Mouse (Mus musculus) CH12.LX (cell line): Measurements from ENCODE around the gene Trappc5. TPM values are rescaled to one million over a fixed set of nuclear protein-coding genes. Genes with fewer than 3 reads are reported as not detected.

Experiments used
- DNase-seq: peaks from one replicate; pipeline ENCODE4 v3.0.0-alpha.2; 2013; ENCODE audit errors: extremely low read depth
- H3K27ac ChIP-seq: 2 replicates; pipeline ENCODE4 v1.5.1; 2012; ENCODE audit warnings: low read depth, mild to moderate bottlenecking, control low read depth, moderate library complexity; ENCODE audit not compliant: insufficient read depth
- H3K27me3 ChIP-seq: replicated peaks from 2 replicates; pipeline ENCODE3; 2012; ENCODE audit warnings: inconsistent platforms
- H3K36me3 ChIP-seq, 2 experiments: replicated peaks in 1 of 2; 2 replicates each; pipeline versions ENCODE3 to v1.6.1; 2012; ENCODE audit warnings: inconsistent platforms in 1 of 2, low read length in 1 of 2, mild to moderate bottlenecking in 1 of 2, mixed read lengths in 1 of 2, moderate library complexity in 1 of 2; ENCODE audit not compliant: control insufficient read depth in 1 of 2, insufficient read depth in 1 of 2
- H3K4me1 ChIP-seq, 2 experiments: 2 replicates each; pipeline ENCODE4 v1.6.1; 2012; ENCODE audit warnings: inconsistent platforms in 1 of 2, moderate library complexity in 1 of 2; ENCODE audit not compliant: insufficient read depth in 2 of 2, control insufficient read depth in 1 of 2
- H3K4me2 ChIP-seq: 2 replicates; pipeline ENCODE4 v1.6.1; 2012; ENCODE audit warnings: low read depth, mild to moderate bottlenecking, control low read depth; ENCODE audit not compliant: poor library complexity, insufficient read depth, severe bottlenecking
- H3K4me3 ChIP-seq, 3 experiments: fragments of 150-350 bp in 1 of 3; sonication (generic) in 1 of 3; replicated peaks in 1 of 3; 2 replicates each; pipeline versions ENCODE3 to v1.5.1; 2011 to 2012; ENCODE audit warnings: low read depth in 2 of 3, low read length in 2 of 3, mild to moderate bottlenecking in 2 of 3, moderate library complexity in 2 of 3, control low read depth in 1 of 3, improper control_type of control experiment in 1 of 3, inconsistent platforms in 1 of 3, mixed read lengths in 1 of 3; ENCODE audit not compliant: poor library complexity in 1 of 3
- H3K79me2 ChIP-seq: replicated peaks from 2 replicates; pipeline ENCODE4 v1.6.1; 2012; ENCODE audit warnings: mild to moderate bottlenecking, moderate library complexity; ENCODE audit not compliant: control insufficient read depth, poor library complexity, insufficient read depth, severe bottlenecking; ENCODE audit errors: extremely low read depth
- H3K9ac ChIP-seq: 2 replicates; pipeline ENCODE4 v1.6.1; 2012; ENCODE audit warnings: low read depth, mild to moderate bottlenecking, control low read depth, moderate library complexity; ENCODE audit not compliant: insufficient read depth
- H3K9me3 ChIP-seq: replicated peaks from 2 replicates; pipeline ENCODE3; 2012; ENCODE audit warnings: low read length, inconsistent platforms, mixed read lengths
- CHD1 ChIP-seq: IDR thresholded peaks from 2 replicates; pipeline ENCODE4 v1.6.1; 2012; ENCODE audit warnings: low read depth, low read length, improper control_type of control experiment, inconsistent platforms
- CHD2 ChIP-seq: IDR thresholded peaks from 2 replicates; pipeline ENCODE4 v1.6.1; 2011; ENCODE audit warnings: low read length, improper control_type of control experiment
- CTCF ChIP-seq, 2 experiments: IDR thresholded peaks in 1 of 2; conservative IDR thresholded peaks in 1 of 2; 2 replicates each; pipeline ENCODE4 v1.5.1; 2011 to 2012; ENCODE audit warnings: low read depth in 2 of 2, low read length in 2 of 2, improper control_type of control experiment in 1 of 2, inconsistent platforms in 1 of 2, mild to moderate bottlenecking in 1 of 2, moderate library complexity in 1 of 2
- E2F4 ChIP-seq: IDR thresholded peaks from 2 replicates; pipeline ENCODE4 v1.6.1; 2011; ENCODE audit warnings: low read depth, low read length, improper control_type of control experiment; ENCODE audit not compliant: insufficient replicate concordance
- ELF1 ChIP-seq: IDR thresholded peaks from 2 replicates; pipeline ENCODE4 v1.6.1; 2014; ENCODE audit warnings: low read depth, mild to moderate bottlenecking, inconsistent platforms, low read length, improper control_type of control experiment
- JUN ChIP-seq: IDR thresholded peaks from 2 replicates; pipeline ENCODE4 v1.6.1; 2011; ENCODE audit warnings: low read depth, mild to moderate bottlenecking, low read length, improper control_type of control experiment, moderate library complexity; ENCODE audit not compliant: insufficient read depth
- MAFK ChIP-seq: IDR thresholded peaks from 2 replicates; pipeline ENCODE4 v1.6.1; 2011; ENCODE audit warnings: low read length, improper control_type of control experiment; ENCODE audit not compliant: insufficient replicate concordance
- MAX ChIP-seq: IDR thresholded peaks from 2 replicates; pipeline ENCODE4 v1.6.1; 2011; ENCODE audit warnings: low read length, improper control_type of control experiment
- MAZ ChIP-seq: IDR thresholded peaks from 2 replicates; pipeline ENCODE4 v1.6.1; 2012; ENCODE audit warnings: low read depth, mild to moderate bottlenecking, inconsistent platforms, low read length, improper control_type of control experiment, moderate library complexity
- MYC ChIP-seq: IDR thresholded peaks from 2 replicates; pipeline ENCODE4 v1.6.1; 2011; ENCODE audit warnings: low read depth, mild to moderate bottlenecking, improper control_type of control experiment, low read length
- NELFE ChIP-seq: IDR thresholded peaks from 2 replicates; pipeline ENCODE4 v1.6.1; 2011; ENCODE audit warnings: low read depth, low read length, improper control_type of control experiment
- PAX5 ChIP-seq: IDR thresholded peaks from 2 replicates; pipeline ENCODE4 v1.6.1; 2012; ENCODE audit warnings: low read length, inconsistent platforms, mixed read lengths
- POLR2A ChIP-seq: IDR thresholded peaks from 2 replicates; pipeline ENCODE4 v1.6.1; 2011; ENCODE audit warnings: low read depth, mild to moderate bottlenecking, improper control_type of control experiment, low read length
- POLR2AphosphoS2 ChIP-seq: IDR thresholded peaks from 2 replicates; pipeline ENCODE4 v1.6.1; 2011; ENCODE audit warnings: low read depth, low read length, improper control_type of control experiment
- RAD21 ChIP-seq: IDR thresholded peaks from 2 replicates; pipeline ENCODE4 v1.6.1; 2011; ENCODE audit warnings: low read depth, mild to moderate bottlenecking, low read length, improper control_type of control experiment, moderate library complexity
- SMC3 ChIP-seq: IDR thresholded peaks from 2 replicates; pipeline ENCODE4 v1.6.1; 2011; ENCODE audit warnings: low read depth, low read length, improper control_type of control experiment
- TBP ChIP-seq: conservative IDR thresholded peaks from 2 replicates; pipeline ENCODE4 v1.6.1; 2011; ENCODE audit warnings: low read depth, low read length, improper control_type of control experiment
- UBTF ChIP-seq: IDR thresholded peaks from 2 replicates; pipeline ENCODE4 v1.6.1; 2012; ENCODE audit warnings: low read depth, mild to moderate bottlenecking, inconsistent platforms, low read length, improper control_type of control experiment, moderate library complexity
- ZC3H11A ChIP-seq: IDR thresholded peaks from 2 replicates; pipeline ENCODE4 v1.6.1; 2012; ENCODE audit warnings: low read depth, mild to moderate bottlenecking, inconsistent platforms, low read length, improper control_type of control experiment
- ZMIZ1 ChIP-seq: IDR thresholded peaks from 2 replicates; pipeline ENCODE4 v1.6.1; 2012; ENCODE audit warnings: low read depth, mild to moderate bottlenecking, inconsistent platforms, low read length, improper control_type of control experiment
- dilution Hi-C: fragments of 300-500 bp; cut with MboI; formaldehyde crosslinking; loops from 2 replicates; pipeline ENCODE4 v1.14.3; 2020; ENCODE audit warnings: low sequenced_read_pairs; ENCODE audit not compliant: extremely low pct_unique_long_range_greater_than_20kb, extremely low pct_ligation_motif_present
- in situ Hi-C: fragments of 300-500 bp; cut with MboI; formaldehyde crosslinking; loops from 3 replicates; pipeline ENCODE4 v1.14.3; 2019; ENCODE audit warnings: low sequenced_read_pairs, low pct_ligation_motif_present, low pct_unique_long_range_greater_than_20kb, mixed read lengths
- polyA plus RNA-seq: library from polyadenylated mRNA; unstranded; fragments of >175 nt; gene quantifications from 2 replicates; pipeline ENCODE4 v1.2.1, GENCODE M21; 2012; ENCODE audit warnings: low read depth; ENCODE audit not compliant: insufficient read length
- total RNA-seq, 2 experiments: library from RNA; depleted of rRNA; stranded (reverse); fragments of 300-350 nt in 1 of 2; fragments of >200 nt in 1 of 2; gene quantifications; 2 replicates each; pipeline ENCODE4 v1.2.3; 2012 to 2014

Gene Trappc5
- total and polyA plus RNA-seq, 3 experiments: 21.5 to 27.4 (median 22.4) TPM

DNA sequence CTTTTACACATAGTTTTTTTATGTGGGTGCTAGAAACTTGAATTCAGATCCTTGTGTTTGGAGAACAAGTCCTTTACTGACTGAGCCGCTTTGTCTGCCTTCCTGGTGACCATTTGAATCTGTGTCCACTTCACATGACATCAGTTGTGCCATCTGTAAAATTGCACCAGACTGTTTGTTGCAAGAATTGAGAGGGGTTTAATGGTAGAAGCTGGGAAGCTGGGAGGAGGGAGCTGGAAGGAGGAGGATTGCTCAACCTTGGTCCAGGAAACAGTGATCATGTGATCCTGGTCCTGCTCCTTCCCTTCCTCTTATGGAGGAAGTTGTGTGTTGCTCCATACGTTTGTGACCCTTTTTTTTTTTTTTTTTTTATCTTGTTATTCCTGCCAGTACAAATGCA is 27.8 kb upstream of the Trappc5 start:
- no peak overlapping the region for H3K4me3 ChIP-seq
- H3K9me3 ChIP-seq: no peaks in the 10 kb centered on the region
- H3K4me1 ChIP-seq: peaks cover 0 to 13% of the 10 kb centered on the region in 2 experiments; a peak in 2 of 4 replicates
- peaks cover 0 to under 1% of the 10 kb centered on the region in 2 experiments for H3K36me3 ChIP-seq
- in situ Hi-C loops: no loop called here
- H3K27me3 ChIP-seq: no peaks in the 10 kb centered on the region
- no peaks in the 10 kb centered on the region for H3K79me2 ChIP-seq
- no peak for TF ChIP-seq TBP
- no peak for TF ChIP-seq MYC
- TF ChIP-seq MAFK: no peak
- TF ChIP-seq POLR2A: no peak
- no peak for TF ChIP-seq ZC3H11A
- TF ChIP-seq UBTF: no peak
- no peak for TF ChIP-seq PAX5
- no peak for TF ChIP-seq NELFE
- no peak for TF ChIP-seq MAZ
- no peak for TF ChIP-seq CHD1
- TF ChIP-seq ZMIZ1: no peak
- TF ChIP-seq RAD21: no peak
- TF ChIP-seq JUN: no peak
- no peak for DNase-seq
- H3K9ac ChIP-seq: no peak overlapping the region
- H3K27ac ChIP-seq: no peak overlapping the region
- no peak overlapping the region for H3K4me2 ChIP-seq
- dilution Hi-C loops: no loop called here

DNA sequence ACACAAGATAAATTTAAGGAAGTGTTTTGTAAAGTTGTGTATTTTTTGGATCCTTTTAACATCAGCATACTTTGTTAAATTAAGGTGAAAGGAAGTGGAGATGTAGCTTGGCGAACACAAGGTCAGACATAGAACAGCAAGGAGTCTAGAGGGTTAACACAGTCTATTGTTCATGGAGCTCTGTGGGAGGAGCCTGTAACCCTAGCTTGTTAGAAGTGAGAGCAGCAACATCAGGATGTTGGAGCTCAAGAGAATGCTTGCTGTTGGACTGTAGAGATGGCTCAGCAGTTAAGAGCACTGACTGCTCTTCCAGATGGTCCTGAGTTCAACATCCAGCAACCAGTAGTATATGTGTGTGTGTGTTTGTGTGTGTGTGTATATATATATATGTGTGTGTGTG is 27.1 kb upstream of the Trappc5 start:
- H3K4me3 ChIP-seq: no peak overlapping the region
- H3K79me2 ChIP-seq: no peaks in the 10 kb centered on the region
- in situ Hi-C loops: no loop called here
- dilution Hi-C loops: no loop called here
- H3K27me3 ChIP-seq: no peaks in the 10 kb centered on the region
- H3K4me2 ChIP-seq: no peak overlapping the region
- H3K36me3 ChIP-seq: no peaks in the 10 kb centered on the region
- H3K9ac ChIP-seq: no peak overlapping the region
- no peaks in the 10 kb centered on the region for H3K9me3 ChIP-seq
- TF ChIP-seq MAX: no peak
- no peak for TF ChIP-seq POLR2AphosphoS2
- TF ChIP-seq ELF1: no peak
- TF ChIP-seq TBP: no peak
- no peak for TF ChIP-seq E2F4
- no peak for TF ChIP-seq SMC3
- no peak for TF ChIP-seq CHD2
- no peak for TF ChIP-seq CTCF (conservative IDR thresholded peaks at IDR 0.05 in 1 of 2, IDR thresholded peaks at IDR 0.05 in 1 of 2; ENCODE audit: low read depth in 2 of 2, low read length in 2 of 2)
- H3K27ac ChIP-seq: no peak overlapping the region
- H3K4me1 ChIP-seq: peaks cover 0 to 9% of the 10 kb centered on the region in 2 experiments; a peak in 2 of 4 replicates
- DNase-seq: no peak
